Mouse (Mus musculus) ES-E14 (cell line): ENCODE data around the gene Papolb.

Source experiments
- CHD2 ChIP-seq: IDR thresholded peaks from 2 replicates; pipeline ENCODE4 v1.6.1; 2014; ENCODE audit warnings: mild to moderate bottlenecking, low read depth, low read length, inconsistent platforms
- HCFC1 ChIP-seq: IDR thresholded peaks from 2 replicates; pipeline ENCODE4 v1.6.1; 2012; ENCODE audit warnings: low read length, inconsistent platforms, borderline replicate concordance; ENCODE audit not compliant: insufficient read depth
- MAFK ChIP-seq: IDR thresholded peaks from 2 replicates; pipeline ENCODE4 v1.6.1; 2014; ENCODE audit warnings: mild to moderate bottlenecking, low read depth, low read length, inconsistent platforms; ENCODE audit not compliant: insufficient read depth
- ZC3H11A ChIP-seq: IDR thresholded peaks from 2 replicates; pipeline ENCODE4 v1.6.1; 2012; ENCODE audit warnings: low read depth, mild to moderate bottlenecking, inconsistent platforms, low read length, borderline replicate concordance
- ZNF384 ChIP-seq: IDR thresholded peaks from 2 replicates; pipeline ENCODE4 v1.6.1; 2012; ENCODE audit warnings: low read depth, low read length, inconsistent platforms

- TF ChIP-seq ZC3H11A = no peak
- no peak for TF ChIP-seq HCFC1
- no peak for TF ChIP-seq CHD2
- no peak for TF ChIP-seq MAFK
- TF ChIP-seq ZNF384 = no peak
Measured at GRCm38 (mm10) chr5:142535388-142535787, 5.5 kb upstream of the Papolb start.
